Mouse (Mus musculus) gastrocnemius, postnatal 36 days (tissue): ENCODE results near the gene Hacd2. TPM values are rescaled to one million over a fixed set of nuclear protein-coding genes. Genes with fewer than 3 reads are reported as not detected.

Source experiments
- DNase-seq, 2 experiments: peaks; one replicate each; pipeline ENCODE4 v3.0.0; 2022
- intact Hi-C: fragments of 180-260 bp; cut with DNase I; formaldehyde crosslinking; loops from one replicate; pipeline ENCODE4 v1.15.1; 2025
- total RNA-seq, 2 experiments: library from RNA; stranded (reverse); gene quantifications; 2 replicates each; pipeline ENCODE4 v1.2.3; 2021

The Hacd2 gene
- total RNA-seq, 2 experiments from 2014 or later = 2.7 to 3.2 TPM

DNA sequence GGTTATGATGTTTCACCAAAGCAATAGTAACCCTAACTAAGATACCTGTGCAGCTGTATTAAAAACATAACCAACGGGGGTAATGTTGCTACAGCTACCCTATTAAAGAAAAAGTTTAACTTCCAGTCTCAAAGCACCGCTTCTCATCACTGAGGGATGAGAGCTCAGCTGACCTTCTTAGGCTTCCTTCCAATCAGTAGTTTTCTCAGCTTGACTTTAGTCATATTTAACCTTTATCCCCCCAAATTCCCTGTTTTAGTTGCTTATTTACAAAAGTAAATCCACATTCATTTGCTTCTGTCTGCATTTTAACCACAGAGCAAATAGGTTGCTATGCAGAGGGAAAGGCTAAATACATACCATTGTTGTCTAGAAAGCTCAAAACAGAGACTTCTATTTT, 17.5 kb upstream of the Hacd2 start:
- intact Hi-C loops = no loop called here
- no peak for DNase-seq

DNA sequence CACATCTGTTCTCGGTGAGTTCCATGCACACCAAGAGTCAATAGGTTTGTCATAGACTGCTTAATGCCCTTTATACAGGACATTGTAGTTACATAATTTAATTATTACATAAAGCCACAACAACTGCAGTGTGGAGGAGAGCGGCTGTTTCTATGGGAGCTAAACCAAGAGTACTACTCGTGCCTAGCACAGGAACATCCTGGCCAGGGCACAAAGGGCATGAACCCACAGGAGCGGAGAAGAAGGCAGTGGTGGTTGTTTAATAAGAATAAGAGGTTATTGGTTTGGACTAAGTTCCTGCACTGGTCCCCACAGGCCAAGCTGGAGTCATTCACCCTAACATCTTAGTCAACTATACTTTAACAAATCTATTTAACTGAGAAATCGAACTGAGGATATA, 16.0 kb upstream of the Hacd2 start:
- no peak for DNase-seq
- intact Hi-C loops = no loop called here

DNA sequence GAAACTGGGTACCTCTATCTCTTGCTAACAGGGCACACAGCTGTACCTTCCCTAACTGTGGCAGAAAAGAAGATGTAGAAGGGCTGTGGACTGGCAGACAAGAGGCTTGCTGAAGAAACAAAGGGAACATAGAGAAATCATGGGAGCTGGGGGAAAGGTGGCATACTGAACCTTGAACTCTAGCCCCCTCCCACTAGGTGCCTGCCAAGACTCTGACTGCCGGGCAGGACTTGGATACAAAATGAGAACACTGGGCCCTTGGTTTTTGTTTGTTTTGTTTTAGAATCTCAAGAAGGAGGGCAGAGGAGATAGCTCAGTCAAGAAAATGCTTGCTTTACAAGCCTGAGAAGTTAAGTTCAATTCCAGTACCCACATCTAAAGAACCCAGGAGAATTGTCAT, 14.9 kb upstream of the Hacd2 start:
- intact Hi-C loops = no loop called here
- DNase-seq = no peak

DNA sequence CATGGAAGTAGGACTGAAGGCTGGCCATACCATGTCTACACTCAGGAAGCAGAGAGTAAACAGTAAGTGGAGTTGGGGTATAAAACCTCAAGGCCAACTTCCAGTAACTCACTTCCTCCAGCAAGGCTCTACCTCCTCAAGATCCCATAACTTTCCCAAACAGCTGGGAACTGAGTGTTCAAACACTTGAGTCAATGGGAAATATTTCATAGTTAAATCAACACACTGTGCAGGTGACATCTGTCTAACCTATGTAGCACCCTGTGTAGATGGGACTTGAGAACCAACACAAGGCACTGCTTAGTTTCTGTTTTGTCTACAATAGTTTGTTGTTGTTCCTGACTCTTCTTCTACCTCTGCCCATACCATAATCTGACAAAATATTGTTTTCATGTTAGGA, 13.8 kb upstream of the Hacd2 start:
- intact Hi-C loops = no loop called here

DNA sequence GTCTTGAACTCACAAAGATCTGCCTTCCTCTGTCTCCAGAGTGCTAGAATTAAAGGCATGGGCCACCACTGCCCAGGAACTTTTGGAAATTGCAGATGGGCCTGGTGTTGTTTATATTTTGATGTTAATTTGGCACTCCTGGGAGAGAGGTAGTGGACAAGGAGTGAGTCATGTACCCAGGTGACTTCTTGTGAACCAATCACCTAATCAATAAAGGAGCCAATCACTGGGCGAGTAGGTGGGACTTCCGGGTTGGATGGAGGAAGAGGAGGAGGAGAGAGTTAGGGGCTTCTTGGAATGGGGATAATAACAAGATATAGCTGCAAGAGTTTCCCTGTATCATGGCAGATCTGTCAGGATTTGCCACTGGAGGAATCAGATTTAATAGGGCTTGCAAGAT, 8.7 kb upstream of the Hacd2 start:
- no peak for DNase-seq
- intact Hi-C loops = no loop called here

More for the DNA sequence above, 13.8 kb upstream of the Hacd2 start:
- DNase-seq = no peak

DNA sequence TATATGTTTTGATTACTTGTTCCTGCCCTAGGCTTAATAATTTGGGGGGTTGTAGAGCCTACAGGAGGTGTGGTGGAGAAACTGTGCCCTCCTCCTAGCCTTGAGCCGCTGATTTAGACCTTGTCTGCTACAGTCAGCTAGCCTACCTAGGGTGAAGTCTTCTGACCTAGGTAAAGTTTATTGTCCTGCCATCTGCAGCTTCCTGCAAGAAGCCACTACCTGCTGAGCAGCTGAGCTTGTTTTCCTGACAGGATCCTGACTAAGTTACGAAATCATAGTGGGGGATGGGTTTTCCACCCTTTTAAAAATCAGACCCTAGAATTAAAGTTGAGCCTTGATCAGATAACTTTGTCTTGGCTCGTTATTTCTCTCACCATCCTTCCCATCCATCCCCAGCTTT, 5.7 kb upstream of the Hacd2 start:
- intact Hi-C loops = no loop called here
- no peak for DNase-seq

DNA sequence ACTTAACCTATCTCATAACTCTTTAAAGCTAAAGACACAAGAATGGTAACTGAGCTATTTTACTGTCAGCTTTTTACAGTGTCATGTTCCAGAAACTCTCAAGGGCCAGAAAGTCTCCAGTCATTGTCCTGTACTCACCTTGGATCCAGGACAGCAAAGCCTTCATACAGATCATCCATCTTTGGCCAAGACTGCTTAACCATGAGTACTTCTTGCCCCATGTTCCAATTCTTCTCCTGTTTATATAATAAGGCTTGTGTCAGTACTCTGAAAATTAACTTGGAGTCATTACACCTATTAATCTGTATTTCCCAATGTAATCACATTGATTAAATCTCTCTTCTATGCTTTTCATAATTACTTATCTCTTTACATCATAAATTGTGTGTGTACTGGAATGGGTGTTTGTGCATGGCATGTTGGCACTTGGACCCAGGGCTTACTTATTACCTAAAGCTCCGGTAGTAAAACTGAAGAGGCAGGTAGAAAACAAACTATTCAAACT, 3.7 kb upstream of the Hacd2 start:
- DNase-seq = no peak
- intact Hi-C loops = no loop called here

DNA sequence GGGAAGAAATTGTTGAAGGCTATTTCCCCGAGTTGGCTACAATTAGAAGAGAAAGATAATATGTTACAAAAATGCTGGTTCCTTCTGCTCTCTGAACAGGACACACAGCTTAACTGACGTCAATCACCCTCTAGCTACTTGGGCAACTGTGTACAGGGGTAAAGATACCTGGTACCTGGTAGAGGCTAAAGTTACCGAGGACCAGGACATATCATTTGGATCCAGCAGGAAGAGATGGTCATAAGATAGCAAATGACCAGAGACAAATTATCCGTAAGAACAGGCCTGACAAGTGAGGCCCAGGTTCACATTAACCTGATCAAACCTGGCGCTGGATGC, 356 bp upstream of the Hacd2 start:
- intact Hi-C loops = no loop called here
- DNase-seq = no peak

DNA sequence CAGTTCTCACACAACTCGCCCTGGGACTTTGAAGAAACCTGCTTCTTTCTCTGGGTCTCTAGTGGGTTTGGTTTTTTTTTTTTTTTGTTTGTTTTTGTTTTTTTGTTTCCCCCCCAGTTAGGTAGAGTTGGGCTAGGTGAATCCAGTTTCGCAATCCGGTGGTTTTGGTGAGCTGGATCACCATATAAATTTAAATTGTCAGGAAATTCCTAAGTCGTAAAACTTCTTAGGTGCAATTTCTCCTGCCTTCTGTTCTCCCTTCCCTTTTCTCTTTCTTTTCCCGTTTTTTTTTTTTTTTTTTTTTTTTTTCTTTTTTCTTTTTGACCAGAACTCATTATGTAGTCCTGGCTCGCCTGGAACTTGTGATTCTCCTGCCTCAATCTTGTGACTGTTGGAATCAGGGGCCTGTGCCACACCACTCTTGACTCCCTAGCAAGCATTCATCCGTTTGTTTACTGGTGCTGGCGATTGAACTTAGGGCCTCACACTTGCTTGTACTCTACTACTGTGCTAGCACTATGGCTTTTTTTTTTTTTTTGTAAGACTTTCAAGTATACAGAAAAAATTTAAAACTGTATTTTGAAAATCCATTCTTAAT, 1.0 kb downstream of the Hacd2 start:
- intact Hi-C loops = no loop called here
- no peak for DNase-seq

DNA sequence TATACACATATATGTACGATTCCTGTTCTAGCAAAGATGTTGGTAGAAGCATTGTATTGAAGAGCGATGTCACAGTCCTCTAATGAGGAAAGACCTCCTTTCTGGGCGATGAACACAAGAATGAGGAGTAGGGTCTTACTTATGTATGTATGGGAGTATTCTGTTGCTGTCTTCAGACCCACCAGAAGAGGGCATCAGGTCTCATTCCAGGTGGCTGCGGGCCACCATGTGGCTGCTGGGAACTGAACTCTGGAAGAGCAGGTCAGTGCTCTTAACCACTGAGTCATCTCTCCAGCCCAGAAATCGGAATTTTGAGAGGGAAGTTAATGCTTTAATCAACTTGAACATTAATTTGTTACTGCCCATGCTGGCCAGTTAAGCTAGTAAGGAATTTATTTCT, 2.1 kb downstream of the Hacd2 start:
- no peak for DNase-seq
- intact Hi-C loops = no loop called here

DNA sequence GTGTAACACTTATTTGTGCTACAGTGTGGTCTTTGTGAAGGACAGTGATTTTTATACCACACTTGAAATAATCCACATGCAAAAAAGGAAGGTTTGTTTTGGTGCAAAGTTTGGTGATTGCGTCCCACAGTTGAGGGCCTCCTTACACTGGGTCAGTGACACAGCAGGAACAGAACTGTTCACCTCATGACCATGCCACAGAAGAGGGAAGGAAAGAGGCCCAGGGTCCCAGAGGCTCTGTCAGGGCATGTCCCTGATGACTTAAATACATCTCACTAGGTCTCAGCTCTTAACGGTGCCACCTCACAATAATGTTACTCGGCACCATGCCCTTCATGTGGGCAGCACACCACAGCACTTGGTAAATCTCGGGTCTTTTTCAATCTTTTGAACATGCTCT, 3.1 kb downstream of the Hacd2 start:
- DNase-seq = no peak
- intact Hi-C loops = no loop called here

DNA sequence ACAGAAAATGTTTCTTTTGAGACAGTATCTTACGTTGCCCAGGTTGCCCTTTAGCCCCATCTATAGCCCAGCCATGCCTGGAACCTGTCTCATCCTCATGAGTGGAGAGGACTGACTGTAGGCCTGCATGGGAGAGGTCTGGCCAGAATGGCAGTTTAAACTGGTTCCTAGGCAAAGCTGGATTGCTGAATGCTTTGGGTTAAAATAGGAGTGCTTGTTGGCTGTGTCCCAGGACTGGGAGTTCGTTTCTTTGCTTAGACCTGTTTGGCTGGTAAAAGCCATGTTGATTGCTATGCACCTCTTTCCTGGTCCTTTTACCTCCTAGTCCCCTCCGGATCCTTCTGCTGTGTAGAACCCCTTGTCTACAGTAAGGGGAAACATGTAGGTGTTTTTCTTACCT, 11.0 kb downstream of the Hacd2 start:
- DNase-seq = no peak
- intact Hi-C loops = no loop called here

DNA sequence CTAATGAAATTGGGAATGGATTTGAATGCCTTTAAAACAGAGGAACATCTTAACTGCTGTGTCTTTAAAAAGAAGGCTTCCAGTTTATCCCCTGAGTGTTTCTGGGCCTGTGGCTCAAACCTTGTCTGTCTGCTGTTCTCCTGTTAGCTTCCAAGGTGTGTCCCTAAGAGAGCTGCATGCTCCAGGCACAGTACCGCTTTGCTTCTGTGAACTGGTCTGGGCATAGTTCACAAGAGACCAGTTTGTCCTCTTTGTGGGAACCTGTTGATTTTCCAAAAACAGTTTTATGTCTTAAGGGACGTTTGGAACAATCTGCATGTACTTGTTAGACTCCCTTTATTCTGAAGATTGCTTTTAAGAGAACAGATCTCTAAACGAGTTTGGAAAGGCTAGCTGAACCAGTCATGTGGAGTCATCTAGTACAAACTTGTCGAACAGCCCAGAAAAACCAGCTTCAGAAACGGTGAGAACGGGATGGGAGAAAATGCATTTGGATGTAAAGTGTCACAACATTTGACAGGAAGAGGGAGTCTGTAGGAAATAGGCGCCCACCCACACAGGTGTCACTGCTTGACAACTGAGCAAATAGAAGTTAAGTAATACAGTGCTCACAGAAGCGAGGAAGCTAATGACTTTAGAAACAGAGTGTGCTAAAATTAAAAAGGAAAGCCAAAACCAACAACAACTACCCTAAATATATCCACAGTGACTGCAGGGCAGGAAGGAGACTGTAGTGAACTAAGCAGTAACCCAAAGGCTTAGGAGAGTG, 11.8 kb downstream of the Hacd2 start:
- intact Hi-C loops = no loop called here
- no peak for DNase-seq

DNA sequence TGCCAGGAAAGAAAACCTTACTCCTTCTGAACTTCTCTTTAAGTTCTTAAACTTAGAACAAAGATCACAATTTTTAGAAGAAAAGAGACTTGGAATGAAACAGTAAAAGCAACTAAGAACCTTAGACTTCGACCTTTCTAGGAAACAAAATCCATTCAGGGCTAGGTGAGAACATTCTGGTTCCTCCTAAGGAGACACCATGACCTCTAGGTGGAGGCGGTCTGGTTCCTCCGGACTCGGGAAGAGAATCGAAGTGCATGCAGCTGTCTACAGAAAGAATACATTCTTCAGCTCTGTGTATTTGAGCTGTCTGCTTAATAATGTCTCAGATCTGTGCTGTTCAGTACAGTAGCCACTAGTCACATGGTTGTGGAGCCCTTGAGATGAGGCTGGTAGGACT, 12.7 kb downstream of the Hacd2 start:
- intact Hi-C loops = no loop called here
- DNase-seq = no peak

DNA sequence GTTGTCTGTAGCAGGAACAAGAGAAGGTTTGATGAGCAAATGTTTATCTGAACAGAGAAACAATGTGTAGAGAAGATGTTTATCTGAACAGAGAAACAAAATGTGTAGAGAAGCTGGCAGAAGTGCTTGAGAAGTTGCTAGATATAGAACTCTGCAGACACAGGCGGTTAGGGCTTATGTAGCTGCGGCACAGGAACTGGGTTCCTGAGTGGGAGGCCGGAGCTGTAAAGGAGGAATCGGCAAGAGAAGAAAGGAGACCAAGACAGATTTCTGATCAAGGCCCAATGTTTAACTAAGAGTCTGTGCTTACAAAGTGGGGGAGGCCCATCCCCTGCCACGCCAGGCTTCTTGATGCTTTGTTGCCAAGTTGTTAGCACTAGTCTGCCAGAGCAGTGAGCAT, 14.5 kb downstream of the Hacd2 start:
- intact Hi-C loops = no loop called here
- no peak for DNase-seq

DNA sequence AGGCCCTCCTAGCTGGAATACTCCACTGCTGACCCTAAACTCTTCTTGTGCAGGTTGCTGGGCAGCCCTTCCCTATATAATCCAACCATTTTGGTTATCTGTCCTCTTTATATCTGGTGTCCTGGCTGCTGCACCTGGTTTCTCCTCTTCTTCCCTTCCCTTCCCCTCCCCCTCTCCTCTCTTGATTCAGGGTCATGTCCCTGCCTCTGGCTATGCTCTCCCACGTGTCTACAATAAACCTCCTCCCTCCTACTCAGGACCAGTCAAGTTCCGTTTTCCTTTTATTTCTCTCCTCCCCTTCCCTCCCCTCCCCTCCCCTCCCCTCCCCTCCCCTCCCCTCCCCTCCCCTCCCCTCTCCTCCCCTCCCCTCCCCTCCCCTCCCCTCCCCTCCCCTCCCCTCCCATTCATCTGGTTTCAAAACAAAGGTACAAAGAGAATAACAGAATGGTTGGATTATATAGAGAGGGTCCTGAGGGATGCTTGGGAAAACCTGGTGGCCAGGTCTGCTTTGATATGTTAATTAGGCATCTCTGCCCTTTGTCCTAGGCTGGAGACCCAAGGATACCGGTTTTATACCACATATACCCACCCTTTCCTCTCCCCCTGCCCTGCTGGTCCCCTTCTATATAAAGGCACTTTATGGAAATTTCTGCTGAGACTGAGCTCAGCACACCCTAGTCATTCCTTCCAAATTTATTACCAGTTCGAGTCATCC, 16.3 kb downstream of the Hacd2 start:
- no peak for DNase-seq
- intact Hi-C loops = no loop called here

DNA sequence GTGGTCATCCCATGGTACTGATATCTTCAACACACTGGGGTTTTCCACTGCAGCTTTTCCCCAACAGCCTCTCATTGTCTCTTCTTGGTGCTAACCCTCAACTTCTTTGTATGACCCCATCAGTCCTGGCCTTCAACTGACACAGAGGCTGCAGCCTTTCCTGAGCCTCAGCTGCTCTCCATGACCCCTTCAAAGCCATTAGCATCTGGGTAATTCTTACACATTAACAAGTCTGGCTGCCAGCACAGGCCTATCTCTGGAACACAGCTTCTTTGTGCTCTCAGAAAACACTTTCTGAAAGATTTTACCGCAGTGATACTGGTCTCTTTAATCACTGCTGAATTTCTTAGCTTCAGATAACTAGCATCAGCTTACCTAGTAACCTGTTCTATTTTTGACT, 17.9 kb downstream of the Hacd2 start:
- no peak for DNase-seq
- intact Hi-C loops = no loop called here

DNA sequence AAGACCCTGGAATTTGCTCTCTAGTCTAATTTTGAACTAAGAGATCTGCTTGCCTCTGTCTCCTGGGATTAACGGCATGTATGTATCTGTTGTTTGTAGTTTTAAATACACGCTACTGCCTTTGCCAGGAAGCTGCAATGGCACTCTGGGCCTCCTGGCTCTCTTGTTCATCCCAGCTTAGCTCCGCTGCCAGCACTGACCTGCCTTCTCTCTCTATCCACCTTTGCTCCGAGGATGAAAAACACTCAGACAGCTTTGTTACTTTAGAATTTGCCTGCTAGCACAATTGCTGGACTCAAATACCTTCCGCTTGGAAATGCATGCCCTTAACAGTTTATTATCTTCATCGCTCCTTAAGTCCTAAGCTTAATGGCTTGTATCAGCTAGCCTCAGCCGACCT, 18.8 kb downstream of the Hacd2 start:
- DNase-seq = no peak
- intact Hi-C loops = no loop called here

DNA sequence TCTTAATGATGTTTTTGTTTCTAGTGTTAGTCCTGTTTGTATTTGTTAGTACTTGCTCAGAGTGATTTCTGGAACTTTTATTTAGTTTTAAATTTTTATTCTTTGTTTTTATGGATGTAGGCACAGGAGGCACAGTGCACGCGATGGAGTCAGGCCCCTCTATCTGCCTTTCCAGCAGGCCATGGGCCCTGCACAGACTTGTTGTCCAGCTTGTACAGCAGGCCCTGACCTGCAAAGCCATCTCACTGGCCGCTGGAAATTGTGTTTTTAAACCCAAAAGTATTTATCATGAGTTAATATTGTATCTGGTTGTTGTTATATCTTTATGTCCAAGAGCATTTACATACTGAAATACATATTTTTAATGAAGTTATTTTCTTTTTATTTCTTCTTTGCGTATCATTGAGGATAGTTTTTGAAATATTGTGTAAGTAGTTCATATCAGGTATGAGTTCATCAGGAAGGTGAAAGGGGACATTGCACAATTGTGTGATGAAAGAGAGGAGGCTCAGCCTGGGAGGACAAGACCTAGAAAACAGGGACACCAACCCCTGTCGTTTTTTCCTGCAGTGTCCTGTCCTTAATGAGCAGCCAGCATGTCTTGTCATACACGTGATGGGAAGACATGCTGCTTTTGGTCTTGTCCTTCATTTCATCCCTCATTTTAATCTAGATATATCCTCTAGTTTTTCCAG, 24.0 kb downstream of the Hacd2 start:
- DNase-seq = no peak
- intact Hi-C loops = no loop called here

DNA sequence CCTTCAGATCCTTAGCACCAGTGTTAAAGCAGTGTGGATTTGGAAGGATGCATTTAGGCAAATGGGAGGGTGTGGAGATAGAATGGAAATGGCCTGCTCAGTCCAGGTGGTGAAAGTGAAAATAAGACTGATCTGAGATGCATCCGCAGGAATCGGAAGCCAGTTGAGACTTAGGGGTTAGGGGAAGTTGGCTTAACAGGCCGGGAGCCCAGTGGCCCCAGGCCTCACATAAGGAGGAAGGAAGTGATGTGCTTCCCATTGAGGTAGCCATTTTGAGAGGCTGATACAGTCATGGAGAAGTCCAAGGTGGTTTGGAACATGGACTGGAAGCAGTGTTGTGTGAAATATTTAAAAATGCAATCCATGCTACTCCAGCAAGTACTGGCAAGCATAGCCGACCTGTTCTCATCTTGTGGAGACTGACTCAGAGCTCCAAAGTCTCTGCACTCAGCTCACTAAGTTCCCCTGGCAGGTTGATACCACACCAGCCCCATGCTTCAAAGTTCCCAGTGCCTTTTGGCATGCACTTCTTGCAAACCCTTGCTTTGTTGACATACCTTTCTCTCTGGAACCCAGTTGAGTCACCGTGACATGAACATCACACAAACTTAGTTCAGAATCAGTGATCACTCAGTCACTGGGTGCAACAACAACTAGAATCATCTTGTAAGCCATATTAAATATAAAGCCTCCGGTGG, 25.2 kb downstream of the Hacd2 start:
- intact Hi-C loops = no loop called here
- no peak for DNase-seq

DNA sequence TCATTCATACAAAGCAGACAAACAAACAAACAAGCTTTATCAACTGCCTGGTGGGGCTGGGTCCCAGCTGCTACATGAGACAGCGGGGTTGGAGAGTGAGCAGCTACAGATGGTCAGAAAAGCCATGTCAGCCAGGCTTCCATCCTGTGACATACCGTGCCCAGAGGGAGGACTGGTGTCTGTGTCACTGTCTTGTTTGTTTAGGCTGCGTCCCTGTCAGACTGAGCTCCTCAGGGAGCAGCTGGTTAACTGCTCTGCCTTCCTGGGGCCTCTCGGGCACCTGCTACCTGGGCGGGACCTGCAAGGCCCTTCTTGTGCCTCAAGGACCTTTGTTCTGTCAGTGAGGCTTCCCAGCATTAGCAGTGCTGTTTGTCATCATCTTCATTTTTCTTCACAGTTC, 28.8 kb downstream of the Hacd2 start:
- DNase-seq = no peak
- intact Hi-C loops = no loop called here
